Mouse (Mus musculus): ENCODE results near the gene Ccnt1.

The Ccnt1 gene

DNA sequence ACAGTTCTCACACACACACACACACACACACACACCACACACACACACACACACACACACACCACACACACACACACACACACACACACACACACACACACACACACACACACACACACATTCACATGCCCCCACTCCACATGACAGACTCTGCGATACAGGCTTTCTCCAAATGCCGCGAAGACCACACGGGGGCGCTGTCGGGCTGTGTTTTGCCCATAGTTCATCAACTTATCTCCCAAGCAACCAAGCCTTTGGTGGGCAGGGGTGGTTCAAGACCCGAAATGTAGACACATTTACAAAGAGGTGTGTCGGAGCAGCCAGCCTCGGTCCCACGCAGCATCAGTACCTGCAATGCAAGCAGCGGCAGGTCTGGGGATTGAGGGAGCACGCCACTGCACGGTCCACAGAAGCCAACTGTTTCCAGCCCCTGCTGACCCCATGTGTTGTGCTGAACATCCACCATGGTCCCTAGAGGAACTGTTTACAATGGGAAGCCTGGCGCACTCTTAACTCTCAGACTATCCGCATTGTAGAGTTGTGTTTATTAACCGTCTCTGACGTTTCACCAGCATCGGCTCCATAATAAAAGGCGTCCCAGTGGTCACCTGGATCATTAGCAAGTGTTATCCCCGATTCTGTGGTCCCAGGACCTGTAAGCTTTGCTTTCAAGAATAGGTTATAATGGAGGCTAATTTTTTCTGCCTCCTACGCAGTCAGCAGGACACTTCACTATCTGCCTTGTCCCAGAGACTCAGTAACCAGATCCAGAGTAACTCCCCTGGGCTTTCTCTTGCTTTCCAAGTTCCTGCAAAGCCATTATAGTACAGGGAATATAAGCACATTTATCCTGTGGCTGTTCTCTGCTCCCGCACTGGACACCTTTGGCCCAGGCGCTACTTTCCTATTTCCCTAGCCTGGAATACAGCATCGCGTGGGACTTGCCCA lies 60.0 kb downstream of the Ccnt1 start:
- DNase-seq (ENCODE audit: low read depth) = peak; percentile 92

DNA sequence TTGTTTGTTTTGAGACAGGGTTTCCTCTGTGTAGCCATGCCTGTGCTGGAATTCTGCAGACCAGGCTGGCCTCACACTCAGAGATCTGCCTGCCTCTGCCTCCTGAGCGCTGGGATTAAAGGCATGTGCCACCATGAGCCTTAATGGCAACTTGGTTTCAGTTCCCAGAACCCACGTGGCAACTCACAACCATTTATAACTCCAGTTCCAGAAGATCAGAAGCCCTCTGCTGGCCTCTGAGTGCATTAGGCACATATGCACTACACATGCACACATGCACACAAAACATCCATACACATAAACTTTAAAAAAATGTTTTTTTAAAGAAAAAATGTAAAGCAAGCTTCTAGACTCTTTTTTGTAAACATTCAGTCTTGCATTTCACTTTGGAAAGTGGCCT lies 61.3 kb downstream of the Ccnt1 start:
- no peak for DNase-seq (ENCODE audit: low read depth)

DNA sequence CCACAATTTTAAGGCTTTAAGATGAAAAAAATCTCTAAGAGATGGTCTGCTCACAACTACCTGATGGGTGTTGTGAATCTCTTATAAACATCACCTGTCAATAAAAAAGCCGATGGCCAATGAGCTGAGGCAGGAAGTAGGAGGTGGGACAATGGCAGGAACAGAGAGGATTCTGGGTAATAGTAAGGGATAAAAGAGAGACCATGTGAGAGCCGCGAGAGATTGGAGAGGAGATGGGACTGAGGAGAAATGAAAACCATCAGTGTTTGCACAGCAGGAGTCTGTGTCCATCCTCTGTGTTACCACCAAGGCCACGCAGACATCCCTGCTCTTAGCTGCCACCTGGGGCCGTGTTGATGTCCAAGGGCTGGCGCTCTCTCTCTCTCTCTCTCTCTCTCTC lies 63.4 kb downstream of the Ccnt1 start:
- no peak for DNase-seq (ENCODE audit: low read depth)

DNA sequence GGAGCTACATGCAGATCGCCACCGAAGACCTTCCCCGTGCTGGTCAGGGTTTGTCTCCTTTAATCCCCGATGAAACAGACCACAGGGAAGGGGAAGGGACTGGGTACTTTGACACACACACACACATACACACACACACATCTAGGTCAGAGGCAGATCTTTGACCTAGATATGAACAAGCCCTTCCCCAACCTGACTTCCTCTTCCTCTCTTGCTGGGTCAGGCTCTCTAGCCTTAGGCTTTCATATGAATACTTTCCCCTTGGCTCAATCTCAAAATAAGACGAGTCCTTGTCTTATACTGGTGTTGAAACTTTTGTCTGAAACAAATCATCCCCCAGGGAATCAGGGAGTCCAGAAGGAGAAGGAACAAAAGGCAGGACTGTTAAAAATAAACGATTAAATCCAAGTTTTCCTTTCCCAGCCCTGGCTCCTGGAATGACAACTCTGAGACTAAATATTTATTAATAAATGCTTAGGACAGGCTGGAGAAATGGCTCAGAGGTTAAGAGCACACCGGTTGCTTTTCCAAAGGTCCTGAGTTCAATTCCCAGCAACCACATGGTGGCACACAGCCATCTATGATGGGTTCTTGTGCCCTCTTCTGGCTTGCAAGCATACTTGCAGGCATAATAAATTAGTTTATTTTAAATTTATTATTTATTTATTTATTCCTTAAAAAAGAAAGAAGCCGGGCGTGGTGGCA lies 64.3 kb downstream of the Ccnt1 start:
- DNase-seq (ENCODE audit: low read depth) = peak; percentile 28

- peak; percentile 87 for DNase-seq (ENCODE audit: low read depth)
Measured at GRCm38 (mm10) chr15:98504514-98504913, 66.2 kb downstream of the Ccnt1 start.

DNA sequence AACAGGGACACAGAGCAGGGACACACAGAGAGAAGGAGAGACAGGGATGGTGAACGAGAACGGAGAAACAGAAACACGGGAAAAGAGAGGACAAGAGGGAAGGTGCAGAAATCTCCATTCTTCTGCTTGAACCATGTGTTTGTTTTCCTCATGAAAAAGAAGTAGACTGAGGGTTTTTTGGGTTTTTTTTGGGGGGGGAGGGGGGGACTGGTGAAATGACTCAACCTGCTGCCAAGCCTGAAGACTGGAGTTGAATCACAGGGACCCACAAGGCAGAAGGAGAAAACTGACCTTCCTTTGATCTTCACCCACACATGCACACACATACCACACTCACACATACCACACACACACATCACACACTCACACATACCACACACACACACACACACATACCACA lies 67.4 kb downstream of the Ccnt1 start:
- no peak for DNase-seq (ENCODE audit: low read depth)

GRCm38 (mm10) chr15:98497631-98498030 lies 73.1 kb downstream of the Ccnt1 start:
- DNase-seq (ENCODE audit: low read depth) = no peak

GRCm38 (mm10) chr15:98492102-98492501 lies 78.6 kb downstream of the Ccnt1 start, which contains the start of gene Olfr279:
Gene Olfr279, plus strand, starts transcription at chr15:98492402.
- no peak for DNase-seq (ENCODE audit: low read depth)

DNA sequence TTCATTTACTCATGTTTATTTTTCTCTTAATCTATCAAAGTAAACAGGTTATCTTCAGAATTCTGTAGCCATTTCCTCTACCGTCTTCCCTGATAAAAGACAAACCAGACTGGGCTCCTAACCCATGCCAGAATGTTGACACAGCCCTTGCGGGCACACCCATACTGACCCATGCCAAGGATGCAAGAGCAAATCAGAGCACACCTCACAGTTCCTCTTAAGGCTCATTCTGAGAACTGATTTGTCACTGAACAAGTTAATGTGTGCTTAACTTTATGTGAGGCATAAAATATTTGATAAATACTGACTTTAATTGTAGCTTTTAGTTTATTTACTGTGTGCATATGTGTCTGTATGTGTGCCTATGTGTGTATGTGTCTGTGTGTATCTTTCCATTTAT lies 79.4 kb downstream of the Ccnt1 start:
- DNase-seq (ENCODE audit: low read depth) = no peak
